Mouse (Mus musculus): ENCODE data around the gene Ly6g5c. TPM values are rescaled to one million over a fixed set of nuclear protein-coding genes. Genes with fewer than 3 reads are reported as not detected.

The Ly6g5c gene
- polyA plus RNA-seq, 1 experiment = not detected

DNA sequence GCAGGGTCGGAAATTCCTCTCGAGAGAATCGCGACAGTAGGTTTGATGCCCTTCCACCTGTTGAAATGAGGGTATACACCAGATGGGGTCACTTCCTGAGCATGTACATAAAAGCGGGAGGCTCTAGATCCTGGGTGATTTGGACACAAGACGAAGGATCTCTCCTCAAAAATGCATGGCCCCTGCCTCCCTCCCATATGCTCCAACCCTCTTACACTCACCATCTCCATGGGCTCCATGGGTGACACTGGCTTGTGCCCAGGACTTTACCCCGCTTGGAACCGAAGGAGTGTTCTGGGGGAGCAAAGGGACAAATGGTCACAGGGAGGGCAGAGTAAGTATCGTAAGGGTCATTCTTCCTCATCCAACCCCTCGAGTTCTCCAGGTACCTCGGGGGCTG is 53.3 kb downstream of the Ly6g5c start:
- Histone ChIP-seq H3K36me3 (ENCODE audit: control insufficient read depth, insufficient read depth, low read length) (peaks cover 14% of the 10 kb centered on the region), H3K27me3 (replicated peaks; ENCODE audit: control insufficient read depth, insufficient read depth, low read length) (no peaks in the 10 kb centered on the region), H3K4me1 (ENCODE audit: control insufficient read depth, insufficient read depth, low read length) (peaks cover 20% of the 10 kb centered on the region), H3K4me3 (ENCODE audit: insufficient read depth, low read depth, low read length) (no peak overlapping the region), H3K27ac (ENCODE audit: insufficient read depth, low read depth, low read length) (no peak overlapping the region)
- DNase-seq = no peak
- TF ChIP-seq CTCF (conservative IDR thresholded peaks at IDR 0.05; ENCODE audit: insufficient read depth, insufficient read length, low read depth, low read length) (no peak), POLR2A (IDR thresholded peaks at IDR 0.05; ENCODE audit: low read depth, low read length) (no peak)
- WGBS = 52% methylated on average over 11 of the region's 11 CpGs

Other genes starting within 250 kb of the Ly6g5c start
- gene Cfb, start 245.8 kb upstream of the Ly6g5c start, polyA plus RNA-seq (2012; rRNA removed) = 191 and 199 TPM in 2 replicates
- gene Zbtb12, start 228.8 kb upstream of the Ly6g5c start, polyA plus RNA-seq (2012; rRNA removed) = 9.4 and 10.8 TPM in 2 replicates
- 0.05 TPM in 1 of 2 replicates, not detected in the other for gene Gm20547, start 226.2 kb upstream of the Ly6g5c start, polyA plus RNA-seq (2012; rRNA removed)
- gene C2, start 210.0 kb upstream of the Ly6g5c start, polyA plus RNA-seq (2012; rRNA removed) = 62.9 and 73.4 TPM in 2 replicates
- gene Ehmt2, start 209.8 kb upstream of the Ly6g5c start, polyA plus RNA-seq (2012; rRNA removed) = 134 and 169 TPM in 2 replicates
- 73.5 and 88.1 TPM in 2 replicates for gene Slc44a4, start 193.8 kb upstream of the Ly6g5c start, polyA plus RNA-seq (2012; rRNA removed)
- 448 and 498 TPM in 2 replicates for gene Neu1, start 177.0 kb upstream of the Ly6g5c start, polyA plus RNA-seq (2012; rRNA removed)
- 38.8 and 56.5 TPM in 2 replicates for gene Hspa1b, start 149.0 kb upstream of the Ly6g5c start, polyA plus RNA-seq (2012; rRNA removed)
- gene Gm20481, start 138.4 kb upstream of the Ly6g5c start, polyA plus RNA-seq (2012; rRNA removed) = not detected in 2 replicates
- 23.4 and 31.5 TPM in 2 replicates for gene Hspa1a, start 136.1 kb upstream of the Ly6g5c start, polyA plus RNA-seq (2012; rRNA removed)
- 0.33 and 0.58 TPM in 2 replicates for gene Hspa1l, start 135.6 kb upstream of the Ly6g5c start, polyA plus RNA-seq (2012; rRNA removed)
- 70.2 and 88.2 TPM in 2 replicates for gene Lsm2, start 126.4 kb upstream of the Ly6g5c start, polyA plus RNA-seq (2012; rRNA removed)
- 52.5 and 64.5 TPM in 2 replicates for gene Vars, start 107.3 kb upstream of the Ly6g5c start, polyA plus RNA-seq (2012; rRNA removed)
- 0.80 and 0.89 TPM in 2 replicates for gene Vwa7, start 91.7 kb upstream of the Ly6g5c start, polyA plus RNA-seq (2012; rRNA removed)
- 0.69 and 0.77 TPM in 2 replicates for gene Sapcd1, start 80.3 kb upstream of the Ly6g5c start, polyA plus RNA-seq (2012; rRNA removed)
- gene Msh5, start 61.5 kb upstream of the Ly6g5c start, polyA plus RNA-seq (2012; rRNA removed) = 1.6 and 2.4 TPM in 2 replicates
- 105 and 117 TPM in 2 replicates for gene Clic1, start 58.3 kb upstream of the Ly6g5c start, polyA plus RNA-seq (2012; rRNA removed)
- 37.7 and 41.0 TPM in 2 replicates for gene Ddah2, start 49.2 kb upstream of the Ly6g5c start, polyA plus RNA-seq (2012; rRNA removed)
- 0.13 and 0.16 TPM in 2 replicates for gene Ly6g6c, start 42.9 kb upstream of the Ly6g5c start, polyA plus RNA-seq (2012; rRNA removed)
- gene Mpig6b, start 42.1 kb upstream of the Ly6g5c start, polyA plus RNA-seq (2012; rRNA removed) = 0.46 and 0.66 TPM in 2 replicates
- 2.1 and 2.5 TPM in 2 replicates for gene Ly6g6e, start 31.4 kb upstream of the Ly6g5c start, polyA plus RNA-seq (2012; rRNA removed)
- gene Ly6g6d, start 30.2 kb upstream of the Ly6g5c start, polyA plus RNA-seq (2012; rRNA removed) = 8.1 and 8.9 TPM in 2 replicates
- gene Ly6g6f, start 22.7 kb upstream of the Ly6g5c start, polyA plus RNA-seq (2012; rRNA removed) = not detected in 2 replicates
- 156 and 217 TPM in 2 replicates for gene Abhd16a, start 19.0 kb upstream of the Ly6g5c start, polyA plus RNA-seq (2012; rRNA removed)
- gene Ly6g5b, start 7.1 kb downstream of the Ly6g5c start, polyA plus RNA-seq (2012; rRNA removed) = 0.81 and 1.0 TPM in 2 replicates
- 15.1 and 15.5 TPM in 2 replicates for gene Gpank1, start 13.2 kb downstream of the Ly6g5c start, polyA plus RNA-seq (2012; rRNA removed)
- gene Csnk2b, start 13.8 kb downstream of the Ly6g5c start, polyA plus RNA-seq (2012; rRNA removed) = 434 and 474 TPM in 2 replicates
- 10.7 and 12.9 TPM in 2 replicates for gene D17H6S53E, start 18.1 kb downstream of the Ly6g5c start, polyA plus RNA-seq (2012; rRNA removed)
- gene Apom, start 23.8 kb downstream of the Ly6g5c start, polyA plus RNA-seq (2012; rRNA removed) = 138 and 157 TPM in 2 replicates
- 145 and 160 TPM in 2 replicates for gene Bag6, start 26.9 kb downstream of the Ly6g5c start, polyA plus RNA-seq (2012; rRNA removed)
- gene Prrc2a, start 56.6 kb downstream of the Ly6g5c start, polyA plus RNA-seq (2012; rRNA removed) = 237 and 272 TPM in 2 replicates
- gene Aif1, start 67.8 kb downstream of the Ly6g5c start, polyA plus RNA-seq (2012; rRNA removed) = 0.65 and 2.6 TPM in 2 replicates
- 9.4 and 17.7 TPM in 2 replicates for gene Lst1, start 80.2 kb downstream of the Ly6g5c start, polyA plus RNA-seq (2012; rRNA removed)
- 2.5 and 20.9 TPM in 2 replicates for gene Ltb, start 86.2 kb downstream of the Ly6g5c start, polyA plus RNA-seq (2012; rRNA removed)
- gene Tnf, start 93.7 kb downstream of the Ly6g5c start, polyA plus RNA-seq (2012; rRNA removed) = 0.64 and 0.94 TPM in 2 replicates
- gene Lta, start 97.1 kb downstream of the Ly6g5c start, polyA plus RNA-seq (2012; rRNA removed) = 0.08 and 1.1 TPM in 2 replicates
- gene Gm16181, start 112.6 kb downstream of the Ly6g5c start, polyA plus RNA-seq (2012; rRNA removed) = not detected in 2 replicates
- 6.6 and 6.7 TPM in 2 replicates for gene Atp6v1g2, start 125.4 kb downstream of the Ly6g5c start, polyA plus RNA-seq (2012; rRNA removed)
- 11.5 and 11.7 TPM in 2 replicates for gene Nfkbil1, start 127.5 kb downstream of the Ly6g5c start, polyA plus RNA-seq (2012; rRNA removed)
- 203 and 206 TPM in 2 replicates for gene Ddx39b, start 133.5 kb downstream of the Ly6g5c start, polyA plus RNA-seq (2012; rRNA removed)
- 340 and 351 TPM in 2 replicates for gene H2-D1, start 154.5 kb downstream of the Ly6g5c start, polyA plus RNA-seq (2012; rRNA removed)
- 0.03 TPM in 1 of 2 replicates, not detected in the other for gene H2-Q1, start 212.1 kb downstream of the Ly6g5c start, polyA plus RNA-seq (2012; rRNA removed)
- 2.1 and 2.4 TPM in 2 replicates for gene H2-Q2, start 234.0 kb downstream of the Ly6g5c start, polyA plus RNA-seq (2012; rRNA removed)

Data from kidney, adult 2 months (tissue).